Mouse (Mus musculus) testis, adult 2 months (tissue): ENCODE data around the gene Zfp334. TPM values are rescaled to one million over a fixed set of nuclear protein-coding genes. Genes with fewer than 3 reads are reported as not detected.

ENCODE experiments used
- H3K27ac ChIP-seq: fragments of 200-500 bp; 2 replicates; pipeline ENCODE4 v1.5.1; 2012; ENCODE audit warnings: low read depth, low read length; ENCODE audit not compliant: control insufficient read depth, insufficient read depth
- H3K27me3 ChIP-seq: fragments of 200-500 bp; 2 replicates; pipeline ENCODE4 v1.6.1; 2012; ENCODE audit warnings: mild to moderate bottlenecking, low read length, moderate library complexity; ENCODE audit not compliant: control insufficient read depth, insufficient read depth
- H3K36me3 ChIP-seq: fragments of 200-500 bp; 2 replicates; pipeline ENCODE4 v1.6.1; 2012; ENCODE audit warnings: mild to moderate bottlenecking, low read length; ENCODE audit not compliant: control insufficient read depth, insufficient read depth
- H3K4me1 ChIP-seq: fragments of 200-500 bp; 2 replicates; pipeline ENCODE4 v1.6.1; 2012; ENCODE audit warnings: low read length; ENCODE audit not compliant: control insufficient read depth, insufficient read depth
- H3K4me3 ChIP-seq: fragments of 200-500 bp; 2 replicates; pipeline ENCODE4 v1.5.1; 2012; ENCODE audit warnings: low read depth, mild to moderate bottlenecking, low read length, moderate library complexity, mixed read lengths; ENCODE audit not compliant: control insufficient read depth
- CTCF ChIP-seq: fragments of 200-500 bp; IDR thresholded peaks from 2 replicates; pipeline ENCODE4 v1.5.1; 2012; ENCODE audit warnings: low read depth, mild to moderate bottlenecking, inconsistent platforms, low read length, moderate library complexity; ENCODE audit not compliant: control insufficient read depth, insufficient read depth, insufficient replicate concordance
- POLR2A ChIP-seq: fragments of 200-500 bp; IDR thresholded peaks from 2 replicates; pipeline ENCODE4 v1.6.1; 2012; ENCODE audit warnings: low read depth, mild to moderate bottlenecking, inconsistent platforms, low read length, moderate library complexity; ENCODE audit not compliant: control insufficient read depth
- polyA plus RNA-seq: library from polyadenylated mRNA; depleted of rRNA; stranded (reverse); fragments of >200 nt; gene quantifications from 2 replicates; pipeline ENCODE4 v1.2.3, GENCODE M21; 2012

Gene Zfp334
- polyA plus RNA-seq, 1 experiment: 1.1 TPM

DNA sequence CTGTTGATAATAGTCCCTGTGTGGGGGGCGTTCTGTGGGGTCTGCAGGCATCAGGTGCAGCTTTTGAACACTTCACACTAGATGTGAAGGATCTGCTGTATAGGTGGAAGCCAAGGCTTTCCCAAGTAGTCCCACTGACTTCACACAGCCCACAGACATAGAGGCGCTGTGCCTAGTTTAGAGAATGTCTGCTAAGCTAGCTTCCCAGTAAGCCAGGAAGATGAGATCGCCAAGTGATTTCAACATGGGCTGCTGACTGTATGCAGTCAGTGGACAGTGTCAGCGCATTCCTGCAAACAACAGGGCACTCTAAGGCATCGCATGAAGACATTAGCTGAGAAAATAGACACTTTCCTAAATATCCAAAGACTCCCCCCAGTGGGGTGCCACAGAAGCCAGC, 12.6 kb downstream of the Zfp334 start:
- TF ChIP-seq CTCF (no peak), POLR2A (no peak)
- Histone ChIP-seq H3K36me3 (no peaks in the 10 kb centered on the region), H3K27me3 (no peaks in the 10 kb centered on the region), H3K4me3 (no peak overlapping the region), H3K4me1 (no peaks in the 10 kb centered on the region), H3K27ac (no peak overlapping the region)

GRCm38 (mm10) chr2:165371066-165371465, 17.0 kb downstream of the Zfp334 start:
- Histone ChIP-seq H3K4me3 (no peak overlapping the region), H3K4me1 (peaks cover 9% of the 10 kb centered on the region), H3K27ac (no peak overlapping the region), H3K27me3 (no peaks in the 10 kb centered on the region), H3K36me3 (no peaks in the 10 kb centered on the region)
- TF ChIP-seq POLR2A: no peak
- TF ChIP-seq CTCF: no peak

DNA sequence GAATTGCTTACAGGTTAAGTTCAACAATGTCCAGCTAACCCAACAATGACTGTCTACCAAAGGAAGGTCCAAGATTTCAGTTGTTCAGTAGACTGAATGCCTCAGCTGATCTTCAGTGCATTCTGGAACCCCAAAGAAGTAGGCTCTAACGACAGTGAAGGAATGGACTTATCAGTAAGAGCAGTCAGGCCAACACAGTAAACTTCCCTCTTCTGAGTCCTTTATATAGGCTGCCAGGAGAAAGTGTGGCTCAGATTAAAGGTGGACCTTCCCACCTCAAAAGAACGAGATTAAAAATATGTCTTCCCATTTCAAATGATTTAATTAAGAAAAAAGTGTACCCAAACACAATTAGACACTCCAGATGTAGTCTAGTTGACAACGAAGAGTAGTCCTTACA, 17.7 kb downstream of the Zfp334 start:
- no peak overlapping the region for H3K4me3 ChIP-seq
- TF ChIP-seq POLR2A (no peak), CTCF (no peak)
- H3K36me3 ChIP-seq: no peaks in the 10 kb centered on the region
- H3K27me3 ChIP-seq: no peaks in the 10 kb centered on the region
- no peak overlapping the region for H3K27ac ChIP-seq
- peaks cover 9% of the 10 kb centered on the region for H3K4me1 ChIP-seq

DNA sequence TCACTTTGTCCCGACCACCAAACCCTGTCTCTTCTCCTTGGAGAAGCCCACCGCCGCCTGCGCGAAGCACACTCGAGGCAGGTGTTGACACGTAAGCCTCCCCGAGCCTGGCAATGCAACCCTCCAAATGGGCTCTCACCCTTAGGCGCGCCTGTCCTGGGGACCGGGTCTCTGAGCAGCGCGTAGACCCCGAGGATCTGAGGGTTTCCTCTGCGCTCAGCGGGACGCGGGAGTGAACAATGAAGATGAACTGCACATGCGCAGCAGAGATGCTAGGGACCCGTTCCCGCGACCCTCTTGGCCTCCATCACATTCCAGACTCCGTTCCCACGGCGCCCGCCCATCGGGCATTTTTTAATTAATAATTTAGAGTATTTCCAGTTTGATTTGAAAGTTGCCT, 19.6 kb downstream of the Zfp334 start, which contains the start of gene Zfp663:
Zfp663 (minus strand) TSS at position 234 of the 400 bp plus-strand sequence.
- H3K36me3 ChIP-seq: no peaks in the 10 kb centered on the region
- H3K4me1 ChIP-seq: peaks cover 13% of the 10 kb centered on the region
- no peak within 1 kb of the TSS for H3K27ac ChIP-seq
- TF ChIP-seq CTCF (no peak), POLR2A (no peak)
- no peaks in the 10 kb centered on the region for H3K27me3 ChIP-seq
- H3K4me3 ChIP-seq: no peak within 1 kb of the TSS

GRCm38 (mm10) chr2:165367868-165368439, 20.1 kb downstream of the Zfp334 start:
- Histone ChIP-seq H3K27ac (no peak overlapping the region), H3K4me1 (peaks cover 14% of the 10 kb centered on the region), H3K4me3 (no peak overlapping the region), H3K36me3 (no peaks in the 10 kb centered on the region), H3K27me3 (no peaks in the 10 kb centered on the region)
- no peak for TF ChIP-seq POLR2A
- no peak for TF ChIP-seq CTCF

GRCm38 (mm10) chr2:165367047-165367520, 21.0 kb downstream of the Zfp334 start:
- Histone ChIP-seq H3K27ac (no peak overlapping the region), H3K4me3 (no peak overlapping the region), H3K27me3 (no peaks in the 10 kb centered on the region), H3K4me1 (peaks cover 14% of the 10 kb centered on the region), H3K36me3 (no peaks in the 10 kb centered on the region)
- TF ChIP-seq CTCF: no peak
- no peak for TF ChIP-seq POLR2A

- Histone ChIP-seq H3K36me3 (no peaks in the 10 kb centered on the region), H3K27ac (no peak overlapping the region), H3K4me3 (peak overlapping the region; percentile 2), H3K27me3 (no peaks in the 10 kb centered on the region), H3K4me1 (peaks cover 14% of the 10 kb centered on the region)
- TF ChIP-seq CTCF (peak; percentile 79), POLR2A (no peak)
Observed at GRCm38 (mm10) chr2:165364334-165365091, 23.5 kb downstream of the Zfp334 start.
